In genomic region chr3:49929496-49929895, GRCm38 (mm10) we compare ENCODE assay signal across 20 mouse cellular contexts.
DNase-seq lines count a peak whose midpoint lies in the region; ATAC-seq and TF ChIP-seq lines count a peak whose summit lies in the region.
"Had no signal": no experiment of that assay in that cellular context is flagged by ENCODE, and none has a peak within 500 bp of the region (broad histone marks: within the 10 kb centered on the region; RNA-seq: fewer than 3 reads in every experiment).

No protein-coding gene starts in this region.

- H3K4me3 ChIP-seq in gastrocnemius, adult 2 months: no peak overlapping the region
- no peak overlapping the region for H3K4me3 ChIP-seq in midbrain, embryonic 11.5 days (ENCODE audit: low read depth, low read length)
- H3K4me3 ChIP-seq in midbrain, embryonic 13.5 days (replicated peaks): no peak overlapping the region
- no peak overlapping the region for H3K4me3 ChIP-seq in limb, embryonic 10.5 days
- no peak overlapping the region for H3K4me3 ChIP-seq in thymus, adult 2 months (ENCODE audit: control insufficient read depth, insufficient read depth, low read length)
- H3K4me3 ChIP-seq: kidney, embryonic 15.5 days; neural tube, embryonic 15.5 days had no signal

- H3K9ac ChIP-seq in midbrain, embryonic 11.5 days (ENCODE audit: low read length): no peak overlapping the region
- H3K9ac ChIP-seq in midbrain, embryonic 13.5 days (replicated peaks): no peak overlapping the region
- H3K9ac ChIP-seq: kidney, embryonic 15.5 days; neural tube, embryonic 15.5 days had no signal

- intact Hi-C loops in gastrocnemius, adult 2 months (cut with DNase I): no loop called here

- no peaks in the 10 kb centered on the region for H3K9me3 ChIP-seq in midbrain, embryonic 11.5 days (ENCODE audit: control insufficient read depth, low read length)
- H3K9me3 ChIP-seq in midbrain, embryonic 13.5 days: no peaks in the 10 kb centered on the region
- no peaks in the 10 kb centered on the region for H3K9me3 ChIP-seq in limb, embryonic 10.5 days (replicated peaks)
- H3K9me3 ChIP-seq: kidney, embryonic 15.5 days; neural tube, embryonic 15.5 days had no signal

- no peak for TF ChIP-seq CTCF in gastrocnemius, adult 2 months (IDR thresholded peaks at IDR 0.05)
- no peak for TF ChIP-seq CTCF in thymus, adult 2 months (IDR thresholded peaks at IDR 0.05; ENCODE audit: borderline replicate concordance, control insufficient read depth, extremely low read depth, insufficient read depth, low read length, poor library complexity)

- ATAC-seq in midbrain, embryonic 11.5 days (ENCODE audit: low FRiP score): no peak
- ATAC-seq in midbrain, embryonic 13.5 days: no peak
- ATAC-seq in megakaryocyte-erythroid progenitor cell, adult 5-6 weeks (replicated peaks; ENCODE audit: low FRiP score, low TSS enrichment, poor library complexity, severe bottlenecking): no peak
- ATAC-seq: CD4-positive, CD25-positive, alpha-beta regulatory T cell, adult 4 months; forebrain, embryonic 14.5 days; hindbrain, postnatal 0 days; intestine, embryonic 16.5 days had no signal

- no peaks in the 10 kb centered on the region for H3K27me3 ChIP-seq in midbrain, embryonic 11.5 days (ENCODE audit: control insufficient read depth, insufficient read depth, low read length)
- no peaks in the 10 kb centered on the region for H3K27me3 ChIP-seq in midbrain, embryonic 13.5 days
- no peaks in the 10 kb centered on the region for H3K27me3 ChIP-seq in limb, embryonic 10.5 days (ENCODE audit: low read depth, poor library complexity, severe bottlenecking)
- no peaks in the 10 kb centered on the region for H3K27me3 ChIP-seq in thymus, adult 2 months (ENCODE audit: control insufficient read depth, insufficient read depth, low read length)
- H3K27me3 ChIP-seq: kidney, embryonic 15.5 days; neural tube, embryonic 15.5 days had no signal

- H3K4me1 ChIP-seq in midbrain, embryonic 11.5 days (ENCODE audit: control insufficient read depth, insufficient read depth, low read length): no peaks in the 10 kb centered on the region; the same call in 1 of the 2 replicates
- H3K4me1 ChIP-seq in midbrain, embryonic 13.5 days (replicated peaks): peaks cover 4% of the 10 kb centered on the region; the same call in 1 of the 2 replicates
- peaks cover 32% of the 10 kb centered on the region for H3K4me1 ChIP-seq in limb, embryonic 10.5 days
- H3K4me1 ChIP-seq in thymus, adult 2 months (replicated peaks; ENCODE audit: control insufficient read depth, insufficient read depth, low read length): no peaks in the 10 kb centered on the region
- H3K4me1 ChIP-seq: kidney, embryonic 15.5 days; neural tube, embryonic 15.5 days had no signal

- DNase-seq in gastrocnemius, adult 2 months: no peak
- no peak for DNase-seq in gastrocnemius, postnatal 25 days
- peak; percentile 37 for DNase-seq in midbrain, embryonic 11.5 days (ENCODE audit: low spot score, missing footprints)
- DNase-seq in limb, embryonic 10.5 days (ENCODE audit: low spot score): no peak
- no peak for DNase-seq in thymus, adult 2 months
- no peak for DNase-seq in MN1 (ENCODE audit: low spot score)
- DNase-seq: adrenal gland, adult 2 months; cerebellum, adult 18-20 months; cerebellum, postnatal 14 days; layer of hippocampus, postnatal 36 days; liver; lung, postnatal 4 days had no signal

- TF ChIP-seq POLR2A in thymus, adult 2 months (IDR thresholded peaks at IDR 0.05; ENCODE audit: control insufficient read depth, extremely low read depth, insufficient read depth, low read length, poor library complexity): no peak

- no peak overlapping the region for H3K4me2 ChIP-seq in midbrain, embryonic 11.5 days
- no peak overlapping the region for H3K4me2 ChIP-seq in midbrain, embryonic 13.5 days (replicated peaks)
- H3K4me2 ChIP-seq: kidney, embryonic 15.5 days; neural tube, embryonic 15.5 days had no signal

- peak overlapping the region; percentile 35; the same call in 1 of the 2 replicates for H3K27ac ChIP-seq in gastrocnemius, adult 2 months
- no peak overlapping the region for H3K27ac ChIP-seq in midbrain, embryonic 11.5 days (ENCODE audit: low read depth, low read length)
- no peak overlapping the region for H3K27ac ChIP-seq in midbrain, embryonic 13.5 days
- peak overlapping the region; percentile 83 for H3K27ac ChIP-seq in limb, embryonic 10.5 days
- no peak overlapping the region for H3K27ac ChIP-seq in thymus, adult 2 months (ENCODE audit: control insufficient read depth, insufficient read depth, low read length)
- H3K27ac ChIP-seq: hindbrain, postnatal 0 days; neural tube, embryonic 15.5 days had no signal

- no peaks in the 10 kb centered on the region for H3K36me3 ChIP-seq in midbrain, embryonic 11.5 days (ENCODE audit: control insufficient read depth, insufficient read depth, low read length)
- no peaks in the 10 kb centered on the region for H3K36me3 ChIP-seq in midbrain, embryonic 13.5 days
- no peaks in the 10 kb centered on the region for H3K36me3 ChIP-seq in limb, embryonic 10.5 days
- no peaks in the 10 kb centered on the region for H3K36me3 ChIP-seq in thymus, adult 2 months (ENCODE audit: control insufficient read depth, insufficient read depth, low read length)
- H3K36me3 ChIP-seq: kidney, embryonic 15.5 days; neural tube, embryonic 15.5 days had no signal

Comparison
In these comparisons a context has a peak if more than half of its experiments do, and no peak if none do; other contexts are left out.
1. H3K27ac ChIP-seq: peak in gastrocnemius, adult 2 months (single experiment) and limb, embryonic 10.5 days (single experiment); none in midbrain, embryonic 11.5 days (single experiment), midbrain, embryonic 13.5 days (single experiment) and thymus, adult 2 months (single experiment).